Mouse (Mus musculus) urinary bladder, postnatal 14 days (tissue): ENCODE data around the gene Garnl3.
A peak's percentile ranks its signal among the peaks of the same experiment; 100 is the strongest.

ENCODE experiments used
- DNase-seq: peaks from one replicate; pipeline ENCODE4 v3.0.0; 2021; ENCODE audit warnings: low spot score

Garnl3 gene

GRCm38 (mm10) chr2:33086671-33087363 lies 44.6 kb downstream of the Garnl3 start:
- DNase-seq: no peak

- no peak for DNase-seq
Measured at GRCm38 (mm10) chr2:33086016-33086596, 45.3 kb downstream of the Garnl3 start.

- DNase-seq: no peak
Measured at GRCm38 (mm10) chr2:33084221-33084620, 47.2 kb downstream of the Garnl3 start.

GRCm38 (mm10) chr2:33080166-33080565 lies 51.3 kb downstream of the Garnl3 start:
- no peak for DNase-seq

- DNase-seq: peak; percentile 5
Measured at GRCm38 (mm10) chr2:33077252-33077651, 54.2 kb downstream of the Garnl3 start.

GRCm38 (mm10) chr2:33074931-33075330 lies 56.5 kb downstream of the Garnl3 start:
- DNase-seq: no peak

GRCm38 (mm10) chr2:33074188-33074587 lies 57.3 kb downstream of the Garnl3 start:
- DNase-seq: no peak

GRCm38 (mm10) chr2:33072333-33072732 lies 59.1 kb downstream of the Garnl3 start:
- DNase-seq: no peak

GRCm38 (mm10) chr2:33065610-33066009 lies 65.8 kb downstream of the Garnl3 start:
- DNase-seq: no peak

GRCm38 (mm10) chr2:33062744-33063143 lies 68.7 kb downstream of the Garnl3 start:
- DNase-seq: no peak

GRCm38 (mm10) chr2:33058926-33059325 lies 72.5 kb downstream of the Garnl3 start:
- DNase-seq: no peak

- DNase-seq: no peak
Measured at GRCm38 (mm10) chr2:33057514-33057913, 73.9 kb downstream of the Garnl3 start.

GRCm38 (mm10) chr2:33053966-33054365 lies 77.5 kb downstream of the Garnl3 start:
- DNase-seq: no peak

GRCm38 (mm10) chr2:33047360-33047759 lies 84.1 kb downstream of the Garnl3 start:
- DNase-seq: no peak

GRCm38 (mm10) chr2:33046919-33047318 lies 84.5 kb downstream of the Garnl3 start:
- no peak for DNase-seq

GRCm38 (mm10) chr2:33045899-33046298 lies 85.6 kb downstream of the Garnl3 start:
- DNase-seq: no peak

GRCm38 (mm10) chr2:33042781-33043180 lies 88.7 kb downstream of the Garnl3 start:
- no peak for DNase-seq

GRCm38 (mm10) chr2:33041571-33041970 lies 89.9 kb downstream of the Garnl3 start:
- no peak for DNase-seq

- DNase-seq: no peak
Measured at GRCm38 (mm10) chr2:33037429-33037828, 94.0 kb downstream of the Garnl3 start.

- no peak for DNase-seq
Measured at GRCm38 (mm10) chr2:33035297-33035696, 96.2 kb downstream of the Garnl3 start.

GRCm38 (mm10) chr2:33033281-33033680 lies 98.2 kb downstream of the Garnl3 start:
- no peak for DNase-seq

GRCm38 (mm10) chr2:33032391-33033062 lies 98.9 kb downstream of the Garnl3 start:
- no peak for DNase-seq

- no peak for DNase-seq
Measured at GRCm38 (mm10) chr2:33025040-33025439, 106.4 kb downstream of the Garnl3 start.
